Mouse (Mus musculus): ENCODE results near the gene Dnah8.

Dnah8 gene

GRCm38 (mm10) chr17:30835419-30835818, 211.3 kb downstream of the Dnah8 start:
- DNase-seq, result no peak

DNA sequence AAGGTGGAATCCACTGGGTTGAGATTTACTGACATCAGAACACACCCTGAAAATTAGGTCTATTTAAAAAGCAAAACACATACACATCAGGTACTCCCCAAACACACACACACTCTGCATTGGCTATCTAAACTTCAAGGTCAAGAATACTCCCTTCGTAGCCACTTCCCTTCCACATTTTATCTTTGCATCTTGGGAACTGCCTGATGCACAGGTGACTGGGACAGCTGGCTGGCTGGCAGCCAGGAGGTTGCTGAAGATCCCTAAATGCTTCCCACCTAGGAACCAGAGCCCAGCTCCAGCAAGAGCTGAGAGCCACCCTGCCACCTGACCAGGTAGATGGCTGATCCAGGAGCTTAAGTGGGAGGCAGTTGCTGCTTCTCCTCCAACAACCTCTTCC, 212.9 kb downstream of the Dnah8 start:
- no peak for DNase-seq

GRCm38 (mm10) chr17:30840046-30840445, 215.9 kb downstream of the Dnah8 start:
- no peak for DNase-seq

DNA sequence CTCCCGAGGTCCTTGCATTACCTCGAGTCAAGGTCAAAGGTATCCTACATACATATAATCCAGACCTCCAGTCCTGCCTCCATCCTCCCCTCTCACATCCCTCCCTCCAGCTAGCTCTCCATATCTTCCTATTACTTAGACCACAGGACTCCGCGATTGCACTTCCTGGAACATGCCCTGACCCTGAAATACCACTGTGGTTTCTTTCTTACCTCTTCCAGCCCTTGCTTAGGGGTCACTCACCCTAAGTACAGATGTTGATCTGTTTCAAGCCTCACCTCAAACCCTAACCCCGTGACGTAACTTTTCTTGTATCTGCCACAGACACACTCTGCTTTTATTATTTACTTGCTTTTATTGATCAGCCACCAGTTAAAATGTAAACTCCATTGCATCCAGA, 218.2 kb downstream of the Dnah8 start:
- DNase-seq, result no peak

DNA sequence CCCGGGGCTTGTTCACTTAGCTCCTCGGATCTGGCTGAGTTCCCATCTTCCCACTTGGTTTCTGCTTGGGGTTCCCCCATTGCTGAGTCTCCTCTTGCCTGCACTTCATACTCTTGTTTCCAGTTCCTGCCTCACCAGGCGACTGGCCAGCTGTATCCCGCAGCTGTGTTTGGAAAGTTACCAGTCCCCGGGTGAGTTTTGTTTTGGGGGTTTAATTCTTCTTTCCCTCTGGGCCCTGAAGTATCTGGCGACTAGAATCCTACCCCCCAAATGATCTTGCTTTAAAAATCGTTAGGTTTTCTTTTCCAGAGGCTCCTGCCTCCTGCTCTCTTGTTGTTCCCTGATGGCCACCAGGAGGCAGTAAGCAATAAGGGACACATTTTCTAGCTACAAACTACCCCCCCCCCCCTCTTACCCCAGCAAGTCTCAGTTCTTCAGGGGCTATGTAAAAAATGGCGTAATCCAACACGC, 220.2 kb downstream of the Dnah8 start:
- DNase-seq, result no peak

DNA sequence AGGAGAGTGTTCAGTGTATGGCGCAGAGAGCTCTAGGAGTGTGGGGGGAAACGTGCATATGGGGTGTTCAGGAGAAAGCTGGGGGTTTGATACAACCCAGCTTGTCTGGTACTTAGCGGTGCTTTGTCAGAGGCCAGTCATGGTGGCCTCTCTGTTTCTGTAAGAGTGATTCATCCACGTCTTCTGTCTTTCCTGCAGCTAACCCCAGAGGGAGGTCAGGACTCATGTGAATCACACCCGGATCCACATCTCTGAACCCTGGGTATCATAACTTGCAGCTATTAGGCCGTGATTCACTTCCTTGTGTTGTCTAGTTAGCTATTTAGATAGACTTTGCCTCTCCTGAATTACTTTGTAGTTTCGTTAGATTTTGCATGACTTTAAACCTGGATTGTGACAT, 223.3 kb downstream of the Dnah8 start:
- DNase-seq, result no peak

GRCm38 (mm10) chr17:30848086-30848485, 223.9 kb downstream of the Dnah8 start:
- DNase-seq, result no peak

- DNase-seq, result no peak
These were observed 224.7 kb downstream of the Dnah8 start for GRCm38 (mm10) chr17:30848804-30849203.

GRCm38 (mm10) chr17:30849813-30850212, 225.7 kb downstream of the Dnah8 start:
- no peak for DNase-seq

DNA sequence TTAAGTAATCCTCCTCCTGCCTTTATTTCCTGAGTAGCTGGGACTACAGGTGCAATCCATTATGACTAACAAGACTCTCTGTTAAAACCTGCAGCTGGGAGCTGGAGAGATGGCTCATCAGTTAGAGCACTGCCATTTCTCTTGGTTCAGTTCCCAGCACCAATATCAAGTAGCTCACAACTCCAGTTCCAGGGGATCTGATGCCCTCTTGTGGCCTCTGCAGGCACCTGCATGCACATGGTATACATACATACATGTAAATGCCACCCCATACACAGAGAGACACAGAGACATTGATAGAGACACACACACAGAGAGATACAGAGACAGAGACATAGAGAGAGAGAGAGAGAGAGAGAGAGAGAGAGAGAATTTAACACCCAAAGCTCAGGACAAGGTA, 228.2 kb downstream of the Dnah8 start:
- no peak for DNase-seq

DNA sequence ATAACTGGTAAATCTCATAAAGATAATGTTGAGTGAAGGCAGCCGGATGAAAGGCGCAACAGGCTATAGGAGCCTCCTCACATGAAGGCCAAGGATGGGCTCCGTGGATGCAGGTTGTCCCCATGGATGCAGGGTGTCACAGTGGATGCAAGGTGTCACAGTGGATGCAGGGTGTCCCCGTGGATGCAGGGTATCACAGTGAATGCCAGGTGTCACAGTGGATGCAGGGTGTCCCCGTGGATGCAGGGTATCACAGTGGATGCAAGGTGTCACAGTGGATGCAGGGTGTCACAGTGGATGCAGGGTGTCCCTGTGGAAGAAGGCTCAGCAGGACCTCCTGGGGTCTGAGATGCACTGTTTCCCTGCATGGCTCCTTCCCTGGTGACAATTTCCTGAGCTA, 233.2 kb downstream of the Dnah8 start:
- no peak for DNase-seq

DNA sequence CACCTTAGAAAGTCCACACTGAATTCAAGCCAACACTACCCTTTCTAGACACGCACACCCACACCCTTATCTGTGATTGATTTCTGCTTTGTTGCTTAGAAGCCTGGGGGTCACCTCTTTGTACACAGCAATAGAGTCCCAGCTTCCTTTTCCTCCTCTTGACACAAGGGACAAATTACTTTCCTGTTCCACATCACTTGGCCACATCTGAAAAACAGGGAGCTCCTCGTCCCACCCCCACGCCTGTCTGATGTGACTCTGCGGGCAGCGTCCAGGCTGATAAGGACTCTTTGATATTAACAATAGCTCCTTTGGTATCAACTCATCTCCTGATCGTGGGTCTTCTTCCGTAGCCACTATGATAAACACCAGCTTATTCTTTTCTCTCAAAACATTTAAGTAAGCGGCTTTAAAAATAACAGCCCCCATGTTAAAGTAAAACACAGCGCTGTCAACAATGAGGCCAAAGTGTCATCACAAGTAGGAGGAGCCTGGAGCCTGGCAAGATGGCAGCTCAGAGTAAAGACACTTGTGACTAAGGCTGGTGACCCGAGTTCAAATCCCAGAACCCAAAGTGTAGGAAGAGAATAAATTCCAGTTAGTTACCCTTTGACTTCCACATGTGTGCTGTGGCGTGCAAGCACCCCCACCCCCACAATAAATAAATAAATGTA, 234.6 kb downstream of the Dnah8 start:
- DNase-seq, result no peak

DNA sequence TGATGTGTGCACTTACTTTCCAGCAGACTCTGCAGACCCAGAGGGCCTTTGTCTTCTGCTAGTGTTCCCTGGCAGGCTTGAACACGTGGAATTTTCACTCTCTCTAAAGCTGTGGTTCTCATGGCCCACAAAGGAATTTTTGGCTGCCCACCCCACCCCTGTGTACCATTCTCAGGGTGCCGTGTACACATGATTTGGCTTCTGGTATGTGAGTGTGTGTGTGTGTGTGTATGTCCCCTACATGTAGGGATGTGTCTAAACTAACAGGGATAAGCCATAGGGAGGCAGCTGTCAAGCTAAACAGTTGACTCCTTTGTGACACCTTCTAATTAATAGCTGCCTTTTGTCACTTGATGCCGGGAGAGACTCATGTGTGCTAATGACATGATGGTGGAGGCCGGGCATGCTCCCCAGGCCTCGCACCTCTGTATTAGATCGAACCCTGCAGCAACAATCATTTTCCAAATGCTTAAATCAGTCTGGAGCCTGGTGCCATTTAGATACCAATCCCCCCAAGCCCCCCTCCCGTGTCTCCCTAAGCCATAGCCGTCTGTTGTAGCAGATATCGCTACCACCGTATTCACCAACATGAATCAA, 235.9 kb downstream of the Dnah8 start:
- DNase-seq, result no peak

GRCm38 (mm10) chr17:30860606-30861005, 236.5 kb downstream of the Dnah8 start:
- no peak for DNase-seq

DNA sequence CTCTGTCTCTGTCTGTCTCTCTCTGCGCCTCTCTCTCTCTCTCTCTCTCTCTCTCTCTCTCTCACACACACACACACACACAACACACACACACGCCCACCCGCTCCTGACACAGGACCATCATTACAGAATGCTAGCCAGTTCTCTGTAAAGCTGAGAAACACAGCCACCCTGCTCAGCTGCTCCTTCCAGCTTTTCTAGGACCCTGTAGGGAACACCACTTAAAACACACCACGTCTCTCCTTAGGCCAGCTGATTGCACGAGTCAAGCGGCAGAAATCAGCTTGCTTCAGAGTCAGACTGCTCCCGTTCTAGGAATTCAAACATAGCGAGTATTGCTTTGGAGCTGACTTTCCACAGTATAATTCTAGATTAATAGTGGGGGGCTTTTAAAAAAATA, 242.1 kb downstream of the Dnah8 start:
- no peak for DNase-seq

- no peak for DNase-seq
These were observed 242.8 kb downstream of the Dnah8 start for GRCm38 (mm10) chr17:30866966-30867365.

DNA sequence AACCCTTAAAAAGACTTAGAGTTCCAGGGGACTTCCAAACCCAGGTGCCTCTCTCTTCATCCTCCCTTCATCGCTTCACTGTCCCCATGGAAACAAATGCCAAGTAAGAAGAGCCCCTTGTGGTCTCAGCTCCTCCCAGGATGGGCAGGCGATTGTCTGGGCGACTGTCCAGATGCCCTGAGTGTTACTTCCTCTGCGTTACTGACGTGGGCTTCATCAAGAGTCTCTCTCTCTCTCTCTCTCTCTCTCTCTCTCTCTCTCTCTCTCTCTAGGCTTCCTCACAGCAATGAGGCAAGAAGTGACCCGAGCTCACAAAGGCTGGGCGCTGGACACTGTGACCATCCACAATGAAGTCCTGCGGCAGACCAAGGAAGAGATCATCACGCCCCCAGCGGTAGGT, 246.9 kb downstream of the Dnah8 start:
- DNase-seq, result no peak

DNA sequence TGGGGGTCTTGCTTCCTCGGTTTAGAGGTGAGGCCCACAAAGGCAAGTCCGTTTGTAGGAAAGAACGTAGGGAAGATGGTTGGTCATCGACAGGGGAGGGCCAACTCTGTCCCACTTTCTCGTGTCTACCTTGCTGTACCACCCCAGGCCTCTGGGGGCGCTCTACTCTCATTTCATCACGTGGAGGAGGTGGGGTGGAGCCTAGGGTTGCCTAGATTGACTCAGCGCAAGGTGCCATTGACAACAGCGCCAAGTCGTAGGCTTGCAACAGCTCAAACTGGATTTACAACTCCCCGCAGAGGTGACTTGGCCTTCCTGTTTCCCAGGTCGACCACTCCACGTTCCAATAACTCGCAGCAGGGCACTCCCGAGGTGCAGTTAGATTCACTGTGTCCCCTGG, 250.1 kb downstream of the Dnah8 start:
- no peak for DNase-seq

- DNase-seq, result no peak
These were observed 253.3 kb downstream of the Dnah8 start for GRCm38 (mm10) chr17:30877456-30877855.

GRCm38 (mm10) chr17:30878626-30879025, 254.5 kb downstream of the Dnah8 start:
- no peak for DNase-seq

GRCm38 (mm10) chr17:30880391-30880790, 256.2 kb downstream of the Dnah8 start:
- DNase-seq, result no peak

DNA sequence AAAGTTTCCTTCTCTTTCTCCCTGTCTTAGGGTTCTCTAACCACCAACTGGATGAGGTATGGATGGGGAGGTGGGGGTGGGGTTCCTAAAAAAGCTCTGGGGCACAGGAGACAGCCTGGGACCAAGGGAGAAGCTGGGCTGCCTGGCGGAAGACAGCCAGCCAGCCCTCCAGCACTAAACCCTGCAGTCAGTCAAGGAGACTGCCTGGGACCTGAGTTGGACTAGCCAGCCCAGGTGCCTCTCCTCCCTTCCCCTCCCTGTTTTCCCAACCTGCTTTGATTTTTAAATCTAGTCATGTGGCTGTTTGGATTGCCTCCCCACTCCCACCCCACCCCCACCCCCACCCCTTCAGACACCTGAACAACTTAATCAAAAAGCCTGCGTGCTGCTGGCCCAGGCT, 256.8 kb downstream of the Dnah8 start:
- DNase-seq, result no peak

DNA sequence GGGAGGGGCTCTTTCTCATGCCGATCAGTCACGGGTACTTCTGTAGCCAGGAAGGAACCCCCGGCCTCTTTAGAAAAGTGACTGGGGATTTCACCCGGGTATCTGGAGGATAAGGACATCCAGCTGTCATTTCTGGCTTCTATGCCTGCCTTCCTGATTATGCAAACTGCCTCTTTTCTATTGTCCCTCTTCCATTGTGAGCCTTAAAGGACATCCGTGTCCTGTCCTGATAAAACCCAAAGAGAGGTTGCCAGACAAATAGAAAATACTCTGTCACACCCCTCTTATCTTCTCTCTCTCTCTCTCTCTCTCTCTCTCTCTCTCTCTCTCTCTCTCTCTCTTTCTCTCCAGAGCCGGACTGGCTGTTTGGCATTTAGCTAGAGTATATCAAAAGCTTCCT, 258.1 kb downstream of the Dnah8 start:
- DNase-seq, result no peak

- no peak for DNase-seq
These were observed 259.4 kb downstream of the Dnah8 start for GRCm38 (mm10) chr17:30883534-30883933.

GRCm38 (mm10) chr17:30892086-30892485, 267.9 kb downstream of the Dnah8 start:
- peak; percentile 33 to 57 for DNase-seq
